Mouse (Mus musculus): ENCODE results near the gene Anks3. TPM values are rescaled to one million over a fixed set of nuclear protein-coding genes. Genes with fewer than 3 reads are reported as not detected.

Anks3 gene
- total and polyA plus RNA-seq, 3 experiments, result 27.1 to 33.9 TPM; not detected in 1

DNA sequence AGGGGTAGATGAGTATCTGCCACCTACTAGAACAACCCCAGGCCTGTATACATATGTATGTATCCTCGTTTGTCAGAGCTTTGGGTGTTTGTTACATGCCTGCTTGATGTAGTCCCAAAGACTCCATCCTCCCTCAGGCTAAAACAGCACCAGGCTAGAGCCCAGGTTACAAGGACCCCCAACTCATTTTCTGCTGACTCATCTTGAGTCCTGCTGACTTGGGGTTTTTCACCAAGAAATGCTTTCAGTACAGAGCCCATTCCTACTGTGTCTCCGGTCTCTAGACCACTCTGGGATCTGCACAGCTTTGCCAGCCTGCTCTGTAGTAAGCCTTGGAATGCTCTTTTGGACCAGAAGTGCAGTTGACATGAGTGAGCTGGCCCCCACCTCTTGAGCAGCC lies 47.4 kb downstream of the Anks3 start:
- H3K36me3 ChIP-seq (ENCODE audit: control insufficient read depth in 1 of 2, insufficient read depth in 2 of 2, low read length in 2 of 2), result no peaks in the 10 kb centered on the region; a peak in 1 of 4 replicates
- no peaks in the 10 kb centered on the region for H3K27me3 ChIP-seq (ENCODE audit: control insufficient read depth in 1 of 2, insufficient read depth in 2 of 2, low read length in 2 of 2)
- no peaks in the 10 kb centered on the region for H3K79me2 ChIP-seq (ENCODE audit: control insufficient read depth, insufficient read depth, low read length, poor library complexity)
- no peak overlapping the region for H3K27ac ChIP-seq (ENCODE audit: control insufficient read depth, low read depth, low read length)
- H3K4me1 ChIP-seq (ENCODE audit: control insufficient read depth in 1 of 2, insufficient read depth in 2 of 2, low read length in 2 of 2), result no peaks in the 10 kb centered on the region
- TF ChIP-seq MYB (IDR thresholded peaks at IDR 0.05; ENCODE audit: low read depth, low read length) (no peak), MAFK (IDR thresholded peaks at IDR 0.05; ENCODE audit: borderline replicate concordance, low read depth, low read length) (0 out of 2 replicates have a peak, but pooled peaks have one; percentile 26)
- no peak overlapping the region for H3K4me3 ChIP-seq (ENCODE audit: control insufficient read depth in 1 of 2, insufficient read depth in 1 of 2, low read depth in 2 of 2, low read length in 2 of 2)
- H3K9ac ChIP-seq (ENCODE audit: control insufficient read depth, low read depth, low read length, poor library complexity, severe bottlenecking), result no peak overlapping the region
- DNase-seq (ENCODE audit: low read depth, low spot score), result no peak
- H3K9me3 ChIP-seq (replicated peaks; ENCODE audit: insufficient read depth, low read length), result no peaks in the 10 kb centered on the region

DNA sequence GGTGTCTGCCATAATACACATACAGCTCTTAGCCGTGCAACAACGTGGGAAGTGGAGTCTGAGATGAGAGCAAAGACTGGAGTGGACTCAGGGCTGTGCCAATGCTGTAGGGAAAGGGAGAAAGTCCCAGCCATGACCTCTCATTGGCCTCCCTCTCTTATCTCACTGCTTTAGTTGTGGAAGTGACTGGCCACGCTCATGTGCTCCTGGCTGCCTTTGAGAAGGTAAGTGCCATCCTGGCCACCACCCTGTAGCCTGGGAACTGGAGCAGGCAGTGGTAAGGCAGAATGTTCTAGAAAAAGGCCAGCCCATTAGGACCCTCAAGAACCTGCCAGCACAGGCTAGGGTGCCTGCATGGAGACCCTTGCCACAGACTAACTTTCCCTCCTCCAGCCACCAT lies 48.1 kb downstream of the Anks3 start:
- H3K4me3 ChIP-seq (ENCODE audit: control insufficient read depth in 1 of 2, insufficient read depth in 1 of 2, low read depth in 2 of 2, low read length in 2 of 2), result no peak overlapping the region

GRCm38 (mm10) chr16:4913783-4914735 lies 49.9 kb downstream of the Anks3 start:
- Histone ChIP-seq H3K4me1 (ENCODE audit: control insufficient read depth in 1 of 2, insufficient read depth in 2 of 2, low read length in 2 of 2) (no peaks in the 10 kb centered on the region), H3K9ac (ENCODE audit: control insufficient read depth, low read depth, low read length, poor library complexity, severe bottlenecking) (no peak overlapping the region), H3K36me3 (ENCODE audit: control insufficient read depth in 1 of 2, insufficient read depth in 2 of 2, low read length in 2 of 2) (no peaks in the 10 kb centered on the region; a peak in 1 of 4 replicates), H3K4me3 (ENCODE audit: control insufficient read depth in 1 of 2, insufficient read depth in 1 of 2, low read depth in 2 of 2, low read length in 2 of 2) (no peak overlapping the region), H3K27ac (ENCODE audit: control insufficient read depth, low read depth, low read length) (no peak overlapping the region), H3K27me3 (ENCODE audit: control insufficient read depth in 1 of 2, insufficient read depth in 2 of 2, low read length in 2 of 2) (no peaks in the 10 kb centered on the region), H3K79me2 (ENCODE audit: control insufficient read depth, insufficient read depth, low read length, poor library complexity) (no peaks in the 10 kb centered on the region), H3K9me3 (replicated peaks; ENCODE audit: insufficient read depth, low read length) (no peaks in the 10 kb centered on the region)
- DNase-seq (ENCODE audit: low read depth, low spot score), result peak; percentile 69
- TF ChIP-seq SMC3 (IDR thresholded peaks at IDR 0.05; ENCODE audit: low read depth, low read length), result peak; percentile 78
- no peak for TF ChIP-seq ETS1 (IDR thresholded peaks at IDR 0.05; ENCODE audit: low read depth, low read length)
- peak; percentile 92 for TF ChIP-seq ZNF384 (IDR thresholded peaks at IDR 0.05; ENCODE audit: low read depth, low read length)
- no peak for TF ChIP-seq ELF1 (IDR thresholded peaks at IDR 0.05; ENCODE audit: low read depth, low read length)
- no peak for TF ChIP-seq POLR2AphosphoS5 (IDR thresholded peaks at IDR 0.05; ENCODE audit: borderline replicate concordance, low read depth, low read length)
- TF ChIP-seq NELFE (IDR thresholded peaks at IDR 0.05; ENCODE audit: low read depth, low read length), result no peak
- TF ChIP-seq ZC3H11A (IDR thresholded peaks at IDR 0.05; ENCODE audit: low read depth, low read length), result peak; percentile 53
- TF ChIP-seq RAD21 (IDR thresholded peaks at IDR 0.05; ENCODE audit: low read depth, low read length), result peak; percentile 84
- peak; percentile 75 to 96 (median 88) for TF ChIP-seq CTCF (IDR thresholded peaks at IDR 0.05 in 2 of 3, conservative IDR thresholded peaks at IDR 0.05 in 1 of 3; ENCODE audit: control insufficient read depth in 1 of 3, insufficient read depth in 1 of 3, low read depth in 2 of 3, low read length in 3 of 3, poor library complexity in 1 of 3, severe bottlenecking in 1 of 3)
- no peak for TF ChIP-seq POLR2A (IDR thresholded peaks at IDR 0.05; ENCODE audit: control insufficient read depth in 1 of 2, insufficient read depth in 1 of 2, low read depth in 1 of 2, low read length in 2 of 2, poor library complexity in 1 of 2)

More for the DNA sequence above, 48.1 kb downstream of the Anks3 start:
- no peak overlapping the region for H3K27ac ChIP-seq (ENCODE audit: control insufficient read depth, low read depth, low read length)
- H3K79me2 ChIP-seq (ENCODE audit: control insufficient read depth, insufficient read depth, low read length, poor library complexity), result no peaks in the 10 kb centered on the region
- H3K36me3 ChIP-seq (ENCODE audit: control insufficient read depth in 1 of 2, insufficient read depth in 2 of 2, low read length in 2 of 2), result no peaks in the 10 kb centered on the region; a peak in 1 of 4 replicates
- H3K9me3 ChIP-seq (replicated peaks; ENCODE audit: insufficient read depth, low read length), result no peaks in the 10 kb centered on the region
- no peak for DNase-seq (ENCODE audit: low read depth, low spot score)
- TF ChIP-seq POLR2A (IDR thresholded peaks at IDR 0.05; ENCODE audit: control insufficient read depth in 1 of 2, insufficient read depth in 1 of 2, low read depth in 1 of 2, low read length in 2 of 2, poor library complexity in 1 of 2) (no peak), EP300 (IDR thresholded peaks at IDR 0.05; ENCODE audit: low read depth in 1 of 2, low read length in 2 of 2) (no peak)
- no peaks in the 10 kb centered on the region for H3K27me3 ChIP-seq (ENCODE audit: control insufficient read depth in 1 of 2, insufficient read depth in 2 of 2, low read length in 2 of 2)
- no peak overlapping the region for H3K9ac ChIP-seq (ENCODE audit: control insufficient read depth, low read depth, low read length, poor library complexity, severe bottlenecking)
- H3K4me1 ChIP-seq (ENCODE audit: control insufficient read depth in 1 of 2, insufficient read depth in 2 of 2, low read length in 2 of 2), result no peaks in the 10 kb centered on the region
